Mouse (Mus musculus): Measurements from ENCODE around the gene Atxn7l1. TPM values are rescaled to one million over a fixed set of nuclear protein-coding genes. Genes with fewer than 3 reads are reported as not detected.

Gene Atxn7l1
- polyA plus RNA-seq, 1 experiment from 2014 or later, result 11.4 TPM

DNA sequence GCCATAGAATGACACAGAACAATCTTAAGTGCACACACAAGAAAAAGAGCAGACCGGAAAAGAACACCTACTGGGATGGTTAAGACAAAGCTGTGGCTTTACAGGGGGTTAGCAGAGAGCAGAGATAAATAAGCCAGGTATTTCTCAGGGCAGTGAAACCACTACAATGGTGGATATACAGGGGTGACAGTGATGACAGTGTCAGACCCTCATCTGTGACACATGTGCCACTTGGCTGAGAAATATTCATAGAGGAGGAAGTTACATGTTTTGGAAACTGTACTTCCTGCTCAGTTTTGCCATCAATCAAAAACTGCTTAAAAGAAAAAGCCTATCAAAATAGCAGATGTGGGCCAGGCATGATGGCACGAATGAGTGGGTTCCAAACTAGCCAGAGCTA is 19.4 kb upstream of the Atxn7l1 start:
- peaks cover 9% of the 10 kb centered on the region for H3K4me1 ChIP-seq (replicated peaks)
- WGBS, result 83% methylated on average over 2 of the region's 2 CpGs
- no peaks in the 10 kb centered on the region for H3K27me3 ChIP-seq (replicated peaks)
- no peaks in the 10 kb centered on the region for H3K36me3 ChIP-seq
- ATAC-seq (ENCODE audit: insufficient number of reproducible peaks, low FRiP score), result no peak
- H3K9ac ChIP-seq, result no peak overlapping the region
- no peak overlapping the region for H3K4me3 ChIP-seq
- H3K9me3 ChIP-seq (replicated peaks), result no peaks in the 10 kb centered on the region
- H3K4me2 ChIP-seq, result no peak overlapping the region
- H3K27ac ChIP-seq (ENCODE audit: poor library complexity, severe bottlenecking), result no peak overlapping the region

DNA sequence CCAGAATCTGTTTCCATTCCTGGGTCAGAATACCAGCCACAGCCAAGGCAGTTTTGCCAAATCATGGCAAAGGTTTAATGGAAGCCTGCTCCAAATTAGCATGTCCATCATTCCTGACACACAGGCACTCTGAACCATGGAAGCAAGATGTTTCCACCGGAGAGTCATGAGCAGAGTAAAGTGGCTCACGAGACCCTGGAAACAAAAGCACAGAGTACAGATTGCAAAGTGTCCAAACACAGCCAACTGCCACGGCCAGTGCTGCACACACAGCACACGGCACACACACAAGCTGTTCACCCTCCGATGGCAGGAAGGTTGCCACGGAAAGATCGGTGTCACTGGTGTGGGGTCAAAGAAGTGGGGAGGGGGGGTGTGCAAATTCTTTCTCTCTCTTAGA is 18.8 kb upstream of the Atxn7l1 start:
- H3K27ac ChIP-seq (ENCODE audit: poor library complexity, severe bottlenecking), result no peak overlapping the region
- H3K27me3 ChIP-seq (replicated peaks), result no peaks in the 10 kb centered on the region
- H3K4me3 ChIP-seq, result no peak overlapping the region
- H3K36me3 ChIP-seq, result no peaks in the 10 kb centered on the region
- H3K4me2 ChIP-seq, result no peak overlapping the region
- peaks cover 9% of the 10 kb centered on the region for H3K4me1 ChIP-seq (replicated peaks)
- H3K9ac ChIP-seq, result no peak overlapping the region
- 66% methylated on average over 7 of the region's 7 CpGs for WGBS
- no peak for ATAC-seq (ENCODE audit: insufficient number of reproducible peaks, low FRiP score)
- no peaks in the 10 kb centered on the region for H3K9me3 ChIP-seq (replicated peaks)

GRCm38 (mm10) chr12:33129410-33129809 is 18.1 kb upstream of the Atxn7l1 start:
- H3K4me3 ChIP-seq, result no peak overlapping the region
- H3K4me2 ChIP-seq, result no peak overlapping the region
- H3K9me3 ChIP-seq (replicated peaks), result no peaks in the 10 kb centered on the region
- WGBS, result 6% methylated on average over 4 of the region's 4 CpGs
- ATAC-seq (ENCODE audit: insufficient number of reproducible peaks, low FRiP score), result no peak
- H3K27me3 ChIP-seq (replicated peaks), result no peaks in the 10 kb centered on the region
- H3K36me3 ChIP-seq, result no peaks in the 10 kb centered on the region
- H3K4me1 ChIP-seq (replicated peaks), result peaks cover 9% of the 10 kb centered on the region
- H3K9ac ChIP-seq, result no peak overlapping the region
- no peak overlapping the region for H3K27ac ChIP-seq (ENCODE audit: poor library complexity, severe bottlenecking)

- Histone ChIP-seq H3K4me2 (no peak overlapping the region), H3K27ac (ENCODE audit: poor library complexity, severe bottlenecking) (no peak overlapping the region), H3K27me3 (replicated peaks) (no peaks in the 10 kb centered on the region), H3K4me3 (no peak overlapping the region), H3K9me3 (replicated peaks) (no peaks in the 10 kb centered on the region), H3K36me3 (no peaks in the 10 kb centered on the region), H3K9ac (no peak overlapping the region), H3K4me1 (replicated peaks) (peaks cover 9% of the 10 kb centered on the region)
- 57% methylated on average over 8 of the region's 8 CpGs for WGBS
- ATAC-seq (ENCODE audit: insufficient number of reproducible peaks, low FRiP score), result no peak
Measured at GRCm38 (mm10) chr12:33130401-33130800, 17.1 kb upstream of the Atxn7l1 start.

DNA sequence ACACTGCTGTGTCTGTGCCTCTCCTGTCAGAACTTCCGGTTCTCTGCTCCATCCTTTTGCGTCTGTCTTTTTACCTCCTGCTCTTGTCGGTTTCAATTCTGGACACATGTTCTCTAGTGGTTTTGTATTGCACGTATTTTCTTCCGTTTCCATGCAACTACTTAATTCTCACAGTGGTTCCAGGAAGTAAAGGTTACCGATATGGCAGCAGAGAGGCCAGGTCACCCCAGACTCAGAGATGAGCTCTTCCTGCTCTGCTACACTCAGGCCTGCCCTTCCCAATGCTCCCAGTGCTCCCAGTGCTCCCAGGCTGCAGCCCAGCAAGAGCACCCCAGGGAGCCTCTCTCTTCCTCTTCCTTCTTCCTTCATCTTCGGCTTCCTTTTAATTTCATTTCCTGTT is 15.7 kb upstream of the Atxn7l1 start:
- Histone ChIP-seq H3K4me2 (no peak overlapping the region), H3K9me3 (replicated peaks) (no peaks in the 10 kb centered on the region), H3K9ac (no peak overlapping the region), H3K27ac (ENCODE audit: poor library complexity, severe bottlenecking) (no peak overlapping the region), H3K4me3 (no peak overlapping the region), H3K27me3 (replicated peaks) (no peaks in the 10 kb centered on the region), H3K36me3 (no peaks in the 10 kb centered on the region), H3K4me1 (replicated peaks) (peaks cover 9% of the 10 kb centered on the region)
- WGBS, result 54% methylated on average over 7 of the region's 7 CpGs
- ATAC-seq (ENCODE audit: insufficient number of reproducible peaks, low FRiP score), result no peak

DNA sequence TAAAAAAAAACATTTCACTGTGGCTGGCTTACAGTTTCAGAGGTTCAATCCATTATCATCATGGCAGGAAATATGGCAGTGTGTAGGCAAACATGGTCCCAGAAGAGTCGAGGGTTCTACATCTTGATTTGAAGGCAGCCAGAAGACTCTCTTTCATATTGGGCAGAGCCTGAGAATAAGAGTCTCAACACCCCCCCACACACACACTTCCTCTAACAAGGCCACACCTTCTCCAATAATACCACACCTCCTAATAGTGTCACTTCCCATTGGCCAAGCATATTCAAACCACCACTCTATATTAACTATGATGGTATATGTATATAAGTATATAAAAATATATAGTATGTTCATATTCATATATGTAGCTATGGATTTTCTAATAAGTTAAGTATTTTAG is 9.6 kb upstream of the Atxn7l1 start:
- WGBS, result 59% methylated on average over 1 of the region's 1 CpGs

DNA sequence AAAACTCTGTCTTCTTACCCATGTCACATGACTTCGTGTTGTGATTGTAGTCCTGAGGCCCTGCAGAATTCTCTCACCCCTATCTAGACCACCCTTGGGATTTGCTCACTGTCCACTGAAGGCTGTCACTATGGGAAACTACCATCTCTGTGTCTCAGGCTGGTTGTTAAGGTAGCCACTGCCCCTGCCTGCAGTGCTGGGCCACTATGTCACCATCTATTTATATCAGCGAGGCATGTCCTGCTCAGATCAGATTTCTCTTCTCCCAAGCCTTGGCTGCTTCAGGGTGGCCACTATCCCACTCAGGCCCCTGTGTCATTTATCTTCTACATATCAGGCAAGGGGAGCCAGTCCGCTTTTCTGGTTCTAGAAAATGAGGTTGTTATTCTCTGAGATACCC is 8.4 kb upstream of the Atxn7l1 start:
- Histone ChIP-seq H3K27ac (ENCODE audit: poor library complexity, severe bottlenecking) (peak overlapping the region; percentile 22; the same call in 1 of the 2 replicates), H3K9me3 (replicated peaks) (no peaks in the 10 kb centered on the region), H3K4me1 (replicated peaks) (peaks cover 19% of the 10 kb centered on the region), H3K4me2 (no peak overlapping the region), H3K36me3 (no peaks in the 10 kb centered on the region), H3K4me3 (no peak overlapping the region), H3K9ac (no peak overlapping the region), H3K27me3 (replicated peaks) (no peaks in the 10 kb centered on the region)
- peak; percentile 63; the same call in 1 of the 2 replicates for ATAC-seq (ENCODE audit: insufficient number of reproducible peaks, low FRiP score)
- WGBS, result 28% methylated on average over 3 of the region's 3 CpGs

More for the DNA sequence above, 9.6 kb upstream of the Atxn7l1 start:
- Histone ChIP-seq H3K4me2 (no peak overlapping the region), H3K27me3 (replicated peaks) (no peaks in the 10 kb centered on the region), H3K4me3 (no peak overlapping the region), H3K4me1 (replicated peaks) (peaks cover 18% of the 10 kb centered on the region), H3K9me3 (replicated peaks) (no peaks in the 10 kb centered on the region), H3K27ac (ENCODE audit: poor library complexity, severe bottlenecking) (no peak overlapping the region), H3K36me3 (no peaks in the 10 kb centered on the region), H3K9ac (no peak overlapping the region)
- ATAC-seq (ENCODE audit: insufficient number of reproducible peaks, low FRiP score), result no peak

DNA sequence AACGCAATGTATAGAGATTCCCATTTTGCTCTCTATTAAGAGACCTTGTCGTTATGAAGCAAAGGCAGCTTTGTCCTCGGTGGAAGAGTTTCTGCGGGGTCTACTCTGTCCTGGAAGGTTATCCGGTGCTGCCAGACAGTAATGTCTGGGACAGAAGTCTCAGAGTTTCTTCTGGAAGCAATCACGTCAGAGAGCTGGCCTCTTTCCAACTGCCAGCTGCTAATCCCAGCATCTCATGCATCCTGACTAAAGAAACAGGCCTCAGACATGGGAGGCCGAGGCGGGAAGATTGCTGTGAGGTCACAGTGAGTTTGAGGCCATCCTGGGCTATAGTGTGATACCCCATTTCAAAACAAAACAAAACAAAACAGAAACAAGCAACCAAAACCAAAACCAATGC is 3.0 kb upstream of the Atxn7l1 start:
- no peak overlapping the region for H3K4me3 ChIP-seq
- H3K36me3 ChIP-seq, result no peaks in the 10 kb centered on the region
- no peak overlapping the region for H3K27ac ChIP-seq (ENCODE audit: poor library complexity, severe bottlenecking)
- peaks cover 26% of the 10 kb centered on the region for H3K4me1 ChIP-seq (replicated peaks)
- H3K27me3 ChIP-seq (replicated peaks), result peaks cover 18% of the 10 kb centered on the region
- H3K9ac ChIP-seq, result no peak overlapping the region
- ATAC-seq (ENCODE audit: insufficient number of reproducible peaks, low FRiP score), result no peak
- 44% methylated on average over 8 of the region's 8 CpGs for WGBS
- no peak overlapping the region for H3K4me2 ChIP-seq
- H3K9me3 ChIP-seq (replicated peaks), result no peaks in the 10 kb centered on the region

- Histone ChIP-seq H3K9me3 (replicated peaks) (no peaks in the 10 kb centered on the region), H3K27me3 (replicated peaks) (peaks cover 18% of the 10 kb centered on the region), H3K9ac (peak overlapping the region; percentile 70), H3K4me1 (replicated peaks) (peaks cover 19% of the 10 kb centered on the region), H3K4me2 (peak overlapping the region; percentile 87), H3K27ac (ENCODE audit: poor library complexity, severe bottlenecking) (no peak overlapping the region), H3K36me3 (no peaks in the 10 kb centered on the region), H3K4me3 (peak overlapping the region; percentile 70)
- peak; percentile 56 for ATAC-seq (ENCODE audit: insufficient number of reproducible peaks, low FRiP score)
- 5% methylated on average over 29 of the region's 29 CpGs for WGBS
Measured at GRCm38 (mm10) chr12:33146622-33147433, 665 bp upstream of the Atxn7l1 start.

GRCm38 (mm10) chr12:33149544-33150190 is 2.2 kb downstream of the Atxn7l1 start:
- no peak overlapping the region for H3K9ac ChIP-seq
- H3K9me3 ChIP-seq (replicated peaks), result no peaks in the 10 kb centered on the region
- no peaks in the 10 kb centered on the region for H3K36me3 ChIP-seq
- WGBS, result 91% methylated on average over 16 of the region's 16 CpGs
- H3K4me2 ChIP-seq, result no peak overlapping the region
- H3K27me3 ChIP-seq (replicated peaks), result peaks cover 18% of the 10 kb centered on the region
- ATAC-seq (ENCODE audit: insufficient number of reproducible peaks, low FRiP score), result no peak
- H3K4me3 ChIP-seq, result no peak overlapping the region
- H3K27ac ChIP-seq (ENCODE audit: poor library complexity, severe bottlenecking), result no peak overlapping the region
- peaks cover 20% of the 10 kb centered on the region for H3K4me1 ChIP-seq (replicated peaks)

GRCm38 (mm10) chr12:33153131-33153530 is 5.6 kb downstream of the Atxn7l1 start:
- Histone ChIP-seq H3K9ac (no peak overlapping the region), H3K4me2 (no peak overlapping the region), H3K27ac (ENCODE audit: poor library complexity, severe bottlenecking) (no peak overlapping the region), H3K36me3 (peaks cover 5% of the 10 kb centered on the region), H3K4me1 (replicated peaks) (peaks cover 25% of the 10 kb centered on the region), H3K27me3 (replicated peaks) (no peaks in the 10 kb centered on the region), H3K4me3 (no peak overlapping the region), H3K9me3 (replicated peaks) (no peaks in the 10 kb centered on the region)
- WGBS, result 44% methylated on average over 7 of the region's 7 CpGs
- ATAC-seq (ENCODE audit: insufficient number of reproducible peaks, low FRiP score), result no peak

Measured in heart, embryonic 12.5 days (tissue).